Mouse (Mus musculus) CD8-positive naive resting alpha-beta T cell, adult 2 months (primary cell): ENCODE data around the gene Dedd2.

Source experiments
- DNase-seq, 2 experiments: peaks; one replicate each; pipeline ENCODE4 v3.0.0; 2022; ENCODE audit warnings: low read depth in 2 of 2, low spot score in 2 of 2

The Dedd2 gene

GRCm38 (mm10) chr7:25246759-25247137, 26.3 kb upstream of the Dedd2 start:
- no peak for DNase-seq

GRCm38 (mm10) chr7:25246079-25246758, 25.8 kb upstream of the Dedd2 start:
- DNase-seq = no peak

- no peak for DNase-seq
These were observed 24.4 kb upstream of the Dedd2 start for GRCm38 (mm10) chr7:25244562-25245369.

DNA sequence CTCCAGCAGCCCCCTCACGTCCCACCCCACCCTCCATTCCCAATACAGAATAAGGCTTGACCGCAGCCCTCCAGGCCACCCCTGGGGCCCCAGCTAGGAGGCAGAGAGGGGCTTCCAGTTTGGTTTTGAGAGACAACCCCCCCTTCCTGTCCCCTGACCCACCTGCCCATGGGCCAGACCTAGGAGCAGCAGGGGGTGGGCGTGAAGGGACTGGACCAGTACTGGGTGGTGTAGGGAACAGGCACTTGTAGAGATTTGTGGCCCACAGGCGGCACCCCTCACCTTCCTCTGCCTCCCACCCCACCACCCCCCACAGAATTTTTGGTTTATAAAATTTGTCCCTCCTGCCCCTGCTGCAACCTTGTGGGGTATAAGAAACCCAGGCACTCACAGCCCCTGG, 22.9 kb upstream of the Dedd2 start:
- no peak for DNase-seq

DNA sequence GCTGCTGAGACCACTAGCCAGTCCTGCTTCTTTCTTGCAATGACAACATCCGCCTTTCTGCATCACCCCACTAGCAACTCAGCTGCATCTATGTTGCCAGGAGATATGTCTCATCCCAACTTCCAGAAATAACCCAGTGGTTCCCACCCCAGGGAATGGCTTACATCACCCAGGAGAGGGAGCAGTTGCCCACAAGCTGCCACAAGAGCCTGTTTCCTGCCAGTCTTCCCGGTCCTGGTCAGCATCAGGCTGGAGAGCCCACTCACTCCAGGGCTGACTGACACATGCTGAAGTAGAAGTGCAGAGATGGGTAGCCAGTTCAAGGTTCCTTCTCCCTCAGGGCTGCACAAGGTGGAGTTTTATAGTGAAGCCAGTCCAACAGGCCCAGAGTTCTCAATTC, 20.6 kb upstream of the Dedd2 start:
- no peak for DNase-seq

DNA sequence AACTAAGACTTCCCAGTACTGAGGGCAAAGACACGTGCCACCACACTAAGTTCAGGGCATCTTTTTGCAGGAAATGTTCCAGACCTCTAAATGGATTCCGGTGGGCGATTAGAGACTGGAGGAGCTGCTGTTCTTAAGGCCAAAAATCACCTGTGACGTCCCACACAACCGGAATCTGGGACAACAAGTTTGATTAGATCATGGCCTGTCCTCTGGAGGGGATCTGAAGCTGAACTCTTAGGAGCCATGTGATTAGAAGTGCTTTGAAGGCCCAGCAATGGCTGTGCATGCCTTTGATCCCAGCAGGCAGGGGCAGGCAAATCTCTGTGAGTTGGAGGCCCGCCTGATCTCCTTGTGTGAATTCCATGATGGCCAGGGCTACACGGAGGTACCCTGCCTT, 20.2 kb upstream of the Dedd2 start:
- no peak for DNase-seq

GRCm38 (mm10) chr7:25238829-25239623, 18.6 kb upstream of the Dedd2 start:
- peak; percentile 80 to 82 for DNase-seq

DNA sequence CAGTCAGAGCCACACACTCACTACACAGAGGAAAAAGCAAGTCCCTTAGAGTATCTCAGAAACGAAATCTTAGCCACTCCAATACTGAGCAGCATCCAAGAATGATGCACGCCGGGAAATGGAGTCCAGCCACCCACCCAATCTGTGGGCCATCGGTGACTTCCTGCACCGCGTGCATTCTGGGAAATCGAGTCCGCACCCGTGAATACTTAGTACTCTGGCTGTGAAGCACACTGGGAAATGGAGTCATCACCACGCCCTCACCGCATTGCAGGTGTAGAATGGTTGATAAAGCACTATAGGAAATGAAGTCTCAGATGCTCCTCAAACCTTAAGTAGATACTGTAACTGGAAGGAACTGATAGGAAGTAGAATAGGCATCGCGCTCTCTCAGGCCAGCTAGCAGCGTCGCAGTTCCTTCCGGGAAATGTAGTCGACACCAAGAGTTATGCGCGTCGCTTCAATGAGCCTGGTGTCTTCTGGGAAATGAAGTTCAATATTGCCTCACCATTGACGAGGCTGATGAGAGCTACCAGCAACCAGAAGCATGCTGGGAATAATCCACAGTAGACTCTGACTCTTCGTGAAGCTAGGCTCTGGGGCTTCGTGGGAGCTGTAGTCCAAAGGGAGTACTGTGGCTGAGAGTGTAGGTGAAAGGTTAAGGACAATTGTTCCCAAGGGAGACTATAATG, 17.7 kb upstream of the Dedd2 start:
- peak; percentile 86 to 90 for DNase-seq

GRCm38 (mm10) chr7:25237249-25238014, 17.0 kb upstream of the Dedd2 start, which contains the start of gene Gsk3a:
Gene Gsk3a, minus strand, starts transcription at chr7:25237851.
- DNase-seq = peak; percentile 92 to 95

- DNase-seq = no peak
These were observed 15.1 kb upstream of the Dedd2 start for GRCm38 (mm10) chr7:25235526-25235925.

- DNase-seq = no peak
These were observed 12.6 kb upstream of the Dedd2 start for GRCm38 (mm10) chr7:25233061-25233460.

DNA sequence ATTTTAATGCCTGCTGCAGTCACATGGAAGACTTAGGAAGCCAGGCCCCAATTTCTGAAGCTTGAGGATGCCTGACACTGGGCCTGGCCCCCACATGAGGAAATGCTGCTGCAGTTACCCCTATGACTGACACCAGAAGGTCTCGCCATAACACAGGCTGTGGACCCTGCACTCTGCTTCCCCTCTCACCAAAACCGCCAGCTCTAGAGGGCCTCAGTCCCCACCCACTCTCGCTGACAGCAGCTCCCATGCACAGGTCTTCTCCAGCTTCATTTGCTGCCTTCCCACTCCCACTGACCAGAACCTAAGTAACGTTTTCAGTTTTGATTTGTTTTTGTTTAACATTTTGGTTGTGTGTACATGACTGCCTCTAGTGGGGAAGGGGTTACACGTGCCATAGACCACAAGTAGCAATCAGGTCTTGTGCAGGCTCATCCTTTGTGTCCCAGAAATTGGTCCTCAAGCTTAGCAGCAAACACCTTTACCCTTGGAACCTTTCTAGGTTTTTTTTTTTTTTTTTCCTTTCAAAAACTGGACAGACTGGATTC, 11.8 kb upstream of the Dedd2 start:
- no peak for DNase-seq

- DNase-seq = no peak
These were observed 10.4 kb upstream of the Dedd2 start for GRCm38 (mm10) chr7:25230690-25231285.

GRCm38 (mm10) chr7:25227523-25228300, 7.3 kb upstream of the Dedd2 start:
- DNase-seq = no peak

GRCm38 (mm10) chr7:25222275-25222967, 2.0 kb upstream of the Dedd2 start:
- no peak for DNase-seq

DNA sequence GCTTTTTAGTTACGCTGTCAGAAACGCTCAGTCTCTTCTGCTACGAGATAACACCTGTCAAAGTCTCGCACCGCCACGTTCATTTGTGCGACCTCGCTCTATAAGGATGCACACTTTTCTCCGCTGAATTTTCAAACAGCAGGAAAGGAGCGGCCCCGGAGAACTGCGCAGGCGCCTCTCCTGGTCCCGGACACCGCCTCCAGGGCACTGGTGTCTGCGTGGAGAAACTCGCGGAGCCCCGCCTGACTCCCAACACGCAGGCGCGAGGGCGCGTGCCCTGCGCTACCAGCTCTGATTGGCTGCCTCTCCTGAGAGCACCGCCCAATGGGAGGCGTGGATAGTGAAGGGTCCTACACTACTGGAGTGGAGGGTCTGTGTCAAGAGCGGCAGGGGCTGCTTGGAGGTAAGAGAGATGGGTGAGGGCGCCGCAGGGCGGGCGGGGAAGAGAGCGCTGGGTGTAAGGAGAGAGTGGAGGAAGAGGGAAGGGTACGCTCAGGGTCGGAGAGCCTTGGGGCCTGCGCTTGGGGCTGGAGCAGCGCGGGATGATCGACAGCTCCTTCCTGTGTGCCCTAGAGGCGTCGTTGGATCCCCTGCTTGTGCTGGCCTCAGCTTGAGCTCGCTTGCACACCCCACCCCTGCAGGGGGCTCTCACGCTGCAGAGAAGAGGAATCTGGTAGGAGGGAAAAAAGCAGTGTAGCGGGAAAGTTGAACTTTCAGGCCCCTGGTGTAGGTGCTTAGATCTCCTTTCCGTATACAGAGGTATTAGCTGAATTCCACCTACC, 878 bp upstream of the Dedd2 start, which contains the start of gene Zfp526:
Gene Zfp526 (plus strand): TSS at position 324 of the 782 bp plus-strand sequence.
- DNase-seq = peak; percentile 92 to 95

- peak; percentile 96 to 98 for DNase-seq
These were observed 509 bp downstream of the Dedd2 start for GRCm38 (mm10) chr7:25219756-25220456.
